Comparison of ENCODE assay signal across 13 mouse cellular contexts in genomic region chr6:134801483-134801882, GRCm38 (mm10).
"Had no signal": no experiment of that assay in that cellular context is flagged by ENCODE, and none has a peak within 500 bp of the region (broad histone marks: within the 10 kb centered on the region; RNA-seq: fewer than 3 reads in every experiment).

No protein-coding gene starts in this region.

- H3K4me3 ChIP-seq: layer of hippocampus, adult 2 months; limb, embryonic 12.5 days; liver, embryonic 13.5 days; myocyte; neural tube, embryonic 15.5 days had no signal

- ATAC-seq: liver, postnatal 0 days had no signal

- H3K9me3 ChIP-seq: limb, embryonic 12.5 days; liver, embryonic 13.5 days; neural tube, embryonic 15.5 days had no signal

- H3K9ac ChIP-seq: limb, embryonic 12.5 days; liver, embryonic 13.5 days; liver, postnatal 0 days; neural tube, embryonic 15.5 days had no signal

- DNase-seq: kidney, adult 2 months; kidney, postnatal 25 days; liver; liver, embryonic 13.5 days; liver, postnatal 0 days; midbrain, embryonic 14.5 days; right cerebral cortex, postnatal 4 days; spleen, adult 18-20 months; thymus, postnatal 36 days had no signal

- H3K4me1 ChIP-seq: limb, embryonic 12.5 days; liver, embryonic 13.5 days; neural tube, embryonic 15.5 days had no signal

- H3K36me3 ChIP-seq: limb, embryonic 12.5 days; liver, embryonic 13.5 days; neural tube, embryonic 15.5 days had no signal

- H3K27me3 ChIP-seq: limb, embryonic 12.5 days; liver, embryonic 13.5 days; neural tube, embryonic 15.5 days had no signal

- H3K27ac ChIP-seq: layer of hippocampus, adult 2 months; limb, embryonic 12.5 days; liver, embryonic 13.5 days; neural tube, embryonic 15.5 days had no signal

- H3K4me2 ChIP-seq: limb, embryonic 12.5 days; liver, embryonic 13.5 days; neural tube, embryonic 15.5 days had no signal
